Mouse (Mus musculus) layer of hippocampus, adult 9-11 months (tissue): ENCODE data around the gene Schip1.

ENCODE experiments used
- DNase-seq: peaks from one replicate; pipeline ENCODE4 v3.0.0; 2022

The Schip1 gene

GRCm38 (mm10) chr3:68514120-68514497 lies 449.5 kb downstream of the Schip1 start:
- DNase-seq: no peak

- no peak for DNase-seq
Observed at GRCm38 (mm10) chr3:68514717-68515116, 450.1 kb downstream of the Schip1 start.

- no peak for DNase-seq
Observed at GRCm38 (mm10) chr3:68516393-68517081, 451.9 kb downstream of the Schip1 start.

- DNase-seq: no peak
Observed at GRCm38 (mm10) chr3:68517236-68517635, 452.6 kb downstream of the Schip1 start.

GRCm38 (mm10) chr3:68518041-68518440 lies 453.4 kb downstream of the Schip1 start:
- DNase-seq: no peak

- DNase-seq: no peak
Observed at GRCm38 (mm10) chr3:68518586-68518985, 454.0 kb downstream of the Schip1 start.

- no peak for DNase-seq
Observed at GRCm38 (mm10) chr3:68525361-68525878, 460.8 kb downstream of the Schip1 start.

- no peak for DNase-seq
Observed at GRCm38 (mm10) chr3:68526416-68526815, 461.8 kb downstream of the Schip1 start.

GRCm38 (mm10) chr3:68527182-68527581 lies 462.6 kb downstream of the Schip1 start:
- no peak for DNase-seq

- DNase-seq: peak; percentile 67
Observed at GRCm38 (mm10) chr3:68531908-68532307, 467.3 kb downstream of the Schip1 start.

GRCm38 (mm10) chr3:68534571-68535051 lies 470.0 kb downstream of the Schip1 start:
- peak; percentile 3 for DNase-seq

GRCm38 (mm10) chr3:68535160-68535728 lies 470.6 kb downstream of the Schip1 start:
- DNase-seq: peak; percentile 2

- no peak for DNase-seq
Observed at GRCm38 (mm10) chr3:68536071-68536470, 471.5 kb downstream of the Schip1 start.

GRCm38 (mm10) chr3:68541688-68542087 lies 477.1 kb downstream of the Schip1 start:
- peak; percentile 1 for DNase-seq

- peak; percentile 73 for DNase-seq
Observed at GRCm38 (mm10) chr3:68542944-68543501, 478.4 kb downstream of the Schip1 start.

GRCm38 (mm10) chr3:68544811-68545210 lies 480.2 kb downstream of the Schip1 start:
- DNase-seq: no peak

GRCm38 (mm10) chr3:68545898-68546297 lies 481.3 kb downstream of the Schip1 start:
- no peak for DNase-seq

- DNase-seq: no peak
Observed at GRCm38 (mm10) chr3:68555087-68555662, 490.6 kb downstream of the Schip1 start.

GRCm38 (mm10) chr3:68556891-68557290 lies 492.3 kb downstream of the Schip1 start:
- no peak for DNase-seq

GRCm38 (mm10) chr3:68558744-68559143 lies 494.1 kb downstream of the Schip1 start:
- DNase-seq: no peak

- DNase-seq: no peak
Observed at GRCm38 (mm10) chr3:68560057-68560456, 495.5 kb downstream of the Schip1 start.

GRCm38 (mm10) chr3:68562838-68563237 lies 498.2 kb downstream of the Schip1 start:
- DNase-seq: no peak

- DNase-seq: peak; percentile 81
Observed at GRCm38 (mm10) chr3:68563922-68564321, 499.3 kb downstream of the Schip1 start.
